Comparison of ENCODE assay signal across 7 mouse cellular contexts in the genomic region with DNA sequence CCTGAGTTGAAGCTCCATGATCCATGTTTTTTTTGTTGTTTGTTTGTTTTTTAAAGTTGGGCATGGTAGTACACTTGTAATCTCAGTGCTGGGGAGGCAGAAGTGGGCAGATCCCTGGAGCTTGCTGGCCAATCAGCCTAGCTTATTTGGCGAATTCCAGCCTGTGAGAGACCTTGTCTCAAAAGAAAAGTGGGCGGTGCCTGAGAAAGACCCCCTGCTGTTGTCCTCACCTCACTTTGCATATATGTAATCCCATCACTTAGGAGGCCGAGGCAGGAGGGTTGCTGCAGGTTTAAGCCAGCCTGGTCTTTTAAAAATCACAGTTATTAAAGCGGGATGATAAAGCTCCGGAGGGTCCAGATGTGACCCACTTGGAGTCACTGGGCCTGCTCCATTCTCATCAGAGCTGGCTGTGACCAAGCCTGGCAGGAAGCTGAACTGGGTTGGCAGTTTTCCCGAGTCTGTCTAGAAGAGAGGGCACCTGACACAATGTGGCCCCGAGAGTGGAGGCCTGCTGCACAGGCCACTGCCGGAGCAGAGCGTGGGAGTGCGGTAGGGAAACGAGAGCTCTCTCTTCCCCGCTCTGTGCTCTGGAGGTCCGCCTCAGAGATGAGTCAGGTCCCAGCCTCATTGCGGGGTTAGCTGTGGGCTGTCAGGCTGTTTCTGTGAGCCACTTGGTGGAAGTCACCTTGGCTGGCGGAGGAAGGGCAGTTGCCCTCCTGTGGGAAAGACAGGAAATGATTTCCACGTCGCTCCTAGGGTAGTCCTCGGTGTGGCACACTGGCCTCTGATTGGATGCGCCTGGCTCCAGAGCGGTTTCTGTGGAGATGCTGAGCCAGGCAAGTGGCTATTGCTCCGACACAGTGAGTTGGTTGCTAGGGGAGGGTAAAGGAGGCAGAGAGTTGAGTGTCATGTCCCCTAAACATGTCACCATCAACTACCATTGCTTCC. TPM values are rescaled to one million over a fixed set of nuclear protein-coding genes. Genes with fewer than 3 reads are reported as not detected.
DNase-seq lines count a peak whose midpoint lies in the region; TF ChIP-seq lines count a peak whose summit lies in the region.

No protein-coding gene starts in this region.

- TF ChIP-seq POLR2A in heart, adult 2 months (IDR thresholded peaks at IDR 0.05; ENCODE audit: insufficient read depth, low read depth, low read length): peak; percentile 77

- H3K27ac ChIP-seq in heart, adult 2 months: peak overlapping the region; percentile 90

- H3K79me2 ChIP-seq in heart, adult 2 months (replicated peaks; ENCODE audit: control insufficient read depth, insufficient read depth, low read length): no peaks in the 10 kb centered on the region

- H3K36me3 ChIP-seq in heart, adult 2 months (ENCODE audit: control insufficient read depth, insufficient read depth, low read length): no peaks in the 10 kb centered on the region

- peak; percentile 78 for DNase-seq in R1 (ENCODE audit: low read depth, low spot score)
- DNase-seq in cerebellum, adult 18-20 months: peak; percentile 79 to 87
- peak; percentile 60 to 77 for DNase-seq in heart, adult 2 months
- DNase-seq in kidney, adult 18-20 months: peak; percentile 58
- peak; percentile 47 to 56 for DNase-seq in left cerebral cortex, postnatal 36 days (ENCODE audit: low spot score in 2 of 2)
- peak; percentile 80 for DNase-seq in right cerebral cortex, adult 18-20 months
- no peak for DNase-seq in gastrocnemius, postnatal 36 days

- peak overlapping the region; percentile 60 for H3K9ac ChIP-seq in heart, adult 2 months (ENCODE audit: low read depth, low read length)

- no peaks in the 10 kb centered on the region for H3K27me3 ChIP-seq in heart, adult 2 months (ENCODE audit: control insufficient read depth, insufficient read depth, low read length)

- H3K4me3 ChIP-seq in heart, adult 2 months: peak overlapping the region; percentile 49

- TF ChIP-seq CTCF in heart, adult 2 months (IDR thresholded peaks at IDR 0.05): no peak

- H3K4me1 ChIP-seq in heart, adult 2 months (ENCODE audit: control insufficient read depth, insufficient read depth, low read length): peaks cover 1% of the 10 kb centered on the region; the same call in 1 of the 2 replicates

- TF ChIP-seq EP300 in heart, adult 2 months (IDR thresholded peaks at IDR 0.05; ENCODE audit: insufficient read depth, low read depth, low read length): 0 out of 2 replicates have a peak, but pooled peaks have one; percentile 9

- 28% methylated on average over 21 of the region's 21 CpGs for WGBS in heart, adult 2 months

- intact Hi-C loops in heart, adult 2 months (cut with DNase I): loop anchor here (10.0 kb wide), 1 partner anchor 740 kb away; the partner anchor contains the start of gene Scpep1
- intact Hi-C loops in left cerebral cortex, postnatal 36 days (cut with DNase I): loop anchor here (10.0 kb wide), 1 partner anchor 510 kb away; no protein-coding TSS in a partner anchor
- intact Hi-C loops in gastrocnemius, postnatal 36 days (cut with DNase I): loop anchor here (5.0 kb wide), 1 partner anchor 67 kb away; no protein-coding TSS in a partner anchor

RNA-seq across cellular contexts. Expression of gene Mrps23, which starts 11.0 kb away (rescaled TPM):
- total RNA-seq in heart, adult 2 months (2021): 100 to 1,000 TPM; 303 to 314 TPM
- 121 and 142 TPM in 2 replicates for polyA plus RNA-seq in heart, adult 2 months (2012; rRNA removed)
- 10 to 100 TPM; 59.5 to 71.0 TPM for total RNA-seq in left cerebral cortex, postnatal 36 days (2021)
- total RNA-seq in gastrocnemius, postnatal 36 days (2021): 100 to 1,000 TPM; 123 to 140 TPM

Comparison
In these comparisons a context has a peak if more than half of its experiments do, and no peak if none do; other contexts are left out.
1. DNase-seq: peak in R1 (single experiment), cerebellum, adult 18-20 months (2 of 2), heart, adult 2 months (2 of 2), kidney, adult 18-20 months (single experiment), left cerebral cortex, postnatal 36 days (2 of 2) and right cerebral cortex, adult 18-20 months (single experiment); none in gastrocnemius, postnatal 36 days (0 of 2).